10 mouse cellular contexts compared by ENCODE assay signal in the genomic region with DNA sequence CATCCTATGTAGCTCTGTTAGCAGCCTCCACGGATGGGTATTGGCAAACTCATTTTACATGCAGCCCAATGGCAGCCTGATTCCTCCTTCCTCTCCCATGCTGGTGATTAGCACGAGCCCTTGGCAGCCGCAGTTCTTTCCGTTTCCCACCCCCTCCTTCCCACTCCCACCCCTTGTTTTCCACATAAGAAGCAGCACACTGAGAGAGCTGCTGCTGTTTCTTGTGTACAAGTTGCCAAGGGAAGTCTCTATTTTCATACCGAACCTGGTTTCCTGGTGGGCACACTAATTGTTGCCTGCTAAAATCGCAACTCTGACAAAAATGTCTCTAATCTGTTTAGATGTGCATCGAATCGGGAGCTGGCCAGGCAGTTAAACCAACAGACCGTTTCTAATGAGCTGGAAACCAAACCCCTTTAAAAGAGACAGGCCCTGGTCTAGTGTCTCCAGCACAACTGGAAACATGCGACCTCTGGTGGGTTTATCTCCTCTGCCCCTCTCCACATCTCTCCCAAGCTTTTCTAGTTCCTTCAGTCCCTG.
DNase-seq lines count a peak whose midpoint lies in the region; ATAC-seq lines count a peak whose summit lies in the region.
"Had no signal": no experiment of that assay in that cellular context is flagged by ENCODE, and none has a peak within 500 bp of the region (broad histone marks: within the 10 kb centered on the region; RNA-seq: fewer than 3 reads in every experiment).

No protein-coding gene starts in this region.

- no peaks in the 10 kb centered on the region for H3K27me3 ChIP-seq in intestine, embryonic 16.5 days (replicated peaks; ENCODE audit: control insufficient read depth, insufficient read depth, low read length)
- H3K27me3 ChIP-seq in intestine, embryonic 15.5 days (replicated peaks) = no peaks in the 10 kb centered on the region
- H3K27me3 ChIP-seq in hindbrain, embryonic 16.5 days (replicated peaks; ENCODE audit: control insufficient read depth, insufficient read depth, low read length) = no peaks in the 10 kb centered on the region
- no peaks in the 10 kb centered on the region for H3K27me3 ChIP-seq in midbrain, embryonic 16.5 days (ENCODE audit: control insufficient read depth, insufficient read depth, low read depth, low read length)

- H3K27ac ChIP-seq in intestine, embryonic 16.5 days (ENCODE audit: low read length) = no peak overlapping the region; the same call in 1 of the 2 replicates
- no peak overlapping the region for H3K27ac ChIP-seq in intestine, embryonic 15.5 days
- H3K27ac ChIP-seq in hindbrain, embryonic 16.5 days (ENCODE audit: low read depth, low read length) = no peak overlapping the region
- H3K27ac ChIP-seq in midbrain, embryonic 16.5 days (ENCODE audit: low read length) = no peak overlapping the region

- H3K4me1 ChIP-seq in intestine, embryonic 16.5 days (ENCODE audit: control insufficient read depth, insufficient read depth, low read length) = peaks cover 8% of the 10 kb centered on the region; the same call in 1 of the 2 replicates
- no peaks in the 10 kb centered on the region for H3K4me1 ChIP-seq in intestine, embryonic 15.5 days (replicated peaks)
- H3K4me1 ChIP-seq in hindbrain, embryonic 16.5 days (ENCODE audit: control insufficient read depth, insufficient read depth, low read depth, low read length) = peaks cover 6% of the 10 kb centered on the region; the same call in 1 of the 2 replicates
- H3K4me1 ChIP-seq in midbrain, embryonic 16.5 days (ENCODE audit: control insufficient read depth, insufficient read depth, low read length) = peaks cover 2% of the 10 kb centered on the region; the same call in 1 of the 2 replicates

- 44% methylated on average over 10 of the region's 10 CpGs for WGBS in intestine, embryonic 16.5 days
- WGBS in intestine, embryonic 15.5 days = 42% methylated on average over 10 of the region's 10 CpGs
- WGBS in hindbrain, embryonic 16.5 days = 15% methylated on average over 10 of the region's 10 CpGs
- WGBS in midbrain, embryonic 16.5 days = 7% methylated on average over 10 of the region's 10 CpGs

- H3K9me3 ChIP-seq in intestine, embryonic 16.5 days (ENCODE audit: control insufficient read depth, low read length) = no peaks in the 10 kb centered on the region
- no peaks in the 10 kb centered on the region for H3K9me3 ChIP-seq in intestine, embryonic 15.5 days
- no peaks in the 10 kb centered on the region for H3K9me3 ChIP-seq in hindbrain, embryonic 16.5 days (ENCODE audit: control insufficient read depth, low read length)
- no peaks in the 10 kb centered on the region for H3K9me3 ChIP-seq in midbrain, embryonic 16.5 days (replicated peaks; ENCODE audit: control insufficient read depth, low read length, poor library complexity, severe bottlenecking)

- no peak overlapping the region for H3K4me2 ChIP-seq in intestine, embryonic 16.5 days (ENCODE audit: low read depth, low read length)
- H3K4me2 ChIP-seq in intestine, embryonic 15.5 days (replicated peaks) = no peak overlapping the region
- H3K4me2 ChIP-seq in hindbrain, embryonic 16.5 days (ENCODE audit: low read length) = peak overlapping the region; percentile 43
- H3K4me2 ChIP-seq in midbrain, embryonic 16.5 days (ENCODE audit: low read length) = peak overlapping the region; percentile 42

- ATAC-seq in intestine, embryonic 16.5 days = 0 out of 2 replicates have a peak, but pooled peaks have one; percentile 22
- ATAC-seq in intestine, embryonic 15.5 days = no peak
- ATAC-seq in hindbrain, embryonic 16.5 days = peak; percentile 87
- peak; percentile 74 for ATAC-seq in midbrain, embryonic 16.5 days
- ATAC-seq: CD4-positive, CD25-positive, alpha-beta regulatory T cell, adult 4 months had no signal

- peak; percentile 16 for DNase-seq in embryo, embryonic 9.5 days (ENCODE audit: extremely low spot score)
- no peak for DNase-seq in adrenal gland, postnatal 25 days
- no peak for DNase-seq in thymus, postnatal 4 days
- DNase-seq in urinary bladder, postnatal 25 days (ENCODE audit: low spot score) = no peak
- DNase-seq: gastrocnemius, postnatal 25 days had no signal

- no peak overlapping the region for H3K4me3 ChIP-seq in intestine, embryonic 16.5 days (ENCODE audit: low read length)
- no peak overlapping the region for H3K4me3 ChIP-seq in intestine, embryonic 15.5 days (replicated peaks)
- H3K4me3 ChIP-seq in hindbrain, embryonic 16.5 days (ENCODE audit: low read length) = no peak overlapping the region
- no peak overlapping the region for H3K4me3 ChIP-seq in midbrain, embryonic 16.5 days (ENCODE audit: low read depth, low read length)

- H3K36me3 ChIP-seq in intestine, embryonic 16.5 days (ENCODE audit: control insufficient read depth, insufficient read depth, low read length) = no peaks in the 10 kb centered on the region
- H3K36me3 ChIP-seq in intestine, embryonic 15.5 days = no peaks in the 10 kb centered on the region
- no peaks in the 10 kb centered on the region for H3K36me3 ChIP-seq in hindbrain, embryonic 16.5 days (ENCODE audit: control insufficient read depth, insufficient read depth, low read length)
- H3K36me3 ChIP-seq in midbrain, embryonic 16.5 days (ENCODE audit: control insufficient read depth, insufficient read depth, low read length) = no peaks in the 10 kb centered on the region

- H3K9ac ChIP-seq in intestine, embryonic 16.5 days (ENCODE audit: low read depth, low read length) = no peak overlapping the region
- no peak overlapping the region for H3K9ac ChIP-seq in intestine, embryonic 15.5 days
- no peak overlapping the region for H3K9ac ChIP-seq in hindbrain, embryonic 16.5 days (ENCODE audit: low read depth, low read length)
- H3K9ac ChIP-seq in midbrain, embryonic 16.5 days (ENCODE audit: low read depth, low read length) = no peak overlapping the region

Comparison
In these comparisons a context has a peak if more than half of its experiments do, and no peak if none do; other contexts are left out.
1. H3K4me2 ChIP-seq: peak in hindbrain, embryonic 16.5 days (single experiment) and midbrain, embryonic 16.5 days (single experiment); none in intestine, embryonic 16.5 days (single experiment) and intestine, embryonic 15.5 days (single experiment).